Mouse (Mus musculus) gastrocnemius, adult 8-10 months (tissue): ENCODE measurements around the gene Slc25a39. TPM values are rescaled to one million over a fixed set of nuclear protein-coding genes. Genes with fewer than 3 reads are reported as not detected.
A peak's percentile ranks its signal among the peaks of the same experiment; 100 is the strongest.
"Not testable (repeated sequence)": the region's sequence is repeated elsewhere in the genome, so short reads cannot be mapped to it uniquely, and the experiment has no call there.

ENCODE experiments used
- DNase-seq, 2 experiments: peaks; one replicate each; pipeline ENCODE4 v3.0.0; 2022; ENCODE audit warnings: low spot score in 2 of 2
- total RNA-seq, 4 experiments: library from RNA; stranded (reverse); gene quantifications; 2 replicates each; pipeline ENCODE4 v1.2.4; 2022

Slc25a39 gene
- total RNA-seq, 4 experiments from 2014 or later: 61.2 to 72.2 (median 66.7) TPM

DNA sequence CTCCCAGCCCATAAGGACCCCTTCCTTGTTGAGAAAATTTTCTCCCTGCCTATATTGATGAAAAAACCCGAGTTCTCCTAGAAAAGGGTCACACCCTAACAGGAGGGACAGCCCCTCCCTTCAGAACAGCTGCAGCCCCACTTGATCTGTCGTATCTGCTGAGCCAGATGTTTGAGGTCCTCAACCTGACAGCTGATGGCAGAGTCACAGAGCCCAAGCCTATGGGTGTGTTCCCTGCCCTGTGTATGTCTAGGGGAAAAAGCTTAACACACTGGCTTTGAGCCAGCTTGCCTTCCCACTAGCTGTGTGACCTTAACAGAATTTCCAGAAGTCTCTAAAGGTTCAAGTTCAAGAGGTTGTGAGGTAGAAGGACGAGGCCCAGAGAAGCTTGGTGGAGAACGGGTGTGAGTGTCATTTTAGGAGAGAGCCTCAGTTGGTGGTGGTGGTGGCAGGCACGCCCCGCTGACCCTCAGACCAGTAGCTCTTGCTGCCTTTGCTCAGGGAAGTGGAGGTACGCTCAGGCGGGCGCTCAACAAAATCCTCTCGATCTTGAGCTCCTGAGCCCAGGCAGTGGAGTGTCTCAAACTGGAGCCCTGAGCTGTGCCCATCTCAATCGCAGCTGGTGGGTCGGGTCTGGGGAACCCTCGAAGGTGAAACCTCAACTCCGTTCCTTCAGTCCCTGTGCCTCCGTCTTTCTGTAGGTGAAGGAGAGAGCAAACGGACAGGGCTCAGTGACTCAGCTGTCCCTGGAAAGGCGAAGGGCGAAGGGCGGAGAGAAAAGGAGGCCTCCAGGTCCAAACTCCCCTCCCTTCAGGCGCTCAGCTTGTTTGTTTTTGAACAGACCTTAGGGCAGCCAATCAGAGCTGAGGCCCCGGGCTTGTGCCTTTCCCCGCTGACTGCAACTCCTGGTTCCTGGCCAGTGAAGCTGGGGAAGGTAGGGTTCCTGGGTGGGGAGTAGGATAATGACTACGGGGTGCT, 32.3 kb downstream of the Slc25a39 start:
- DNase-seq: peak in 1 of 2 experiments; percentile 19

DNA sequence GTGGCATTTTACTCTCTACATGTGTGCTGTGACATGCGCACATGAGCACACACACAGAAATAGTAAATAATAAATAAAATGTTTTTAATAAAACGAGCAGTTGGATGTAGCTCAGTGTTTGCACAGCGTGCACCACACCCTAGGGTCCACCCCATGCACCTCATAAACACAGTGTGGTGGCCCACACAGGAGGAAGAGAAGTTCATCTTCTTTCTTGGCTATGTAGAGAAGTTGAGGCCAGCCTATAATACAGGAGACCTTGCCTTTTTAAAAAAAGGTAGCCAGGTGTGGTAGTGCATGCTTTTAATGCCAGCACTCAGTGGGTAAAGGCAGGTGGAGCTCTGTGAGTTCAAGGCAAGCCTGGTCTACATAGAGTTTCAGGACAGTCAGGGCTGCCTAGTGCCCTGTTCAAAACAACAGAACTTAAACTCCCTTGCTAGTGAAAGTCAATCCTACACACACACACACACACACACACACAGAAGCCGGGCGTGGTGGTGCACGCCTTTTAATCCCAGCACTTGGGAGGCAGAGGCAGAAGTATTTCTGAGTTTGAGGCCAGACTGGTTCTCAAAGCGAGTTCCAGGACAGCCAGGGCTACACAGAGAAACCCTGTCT, 33.5 kb downstream of the Slc25a39 start:
- DNase-seq: no peak

DNA sequence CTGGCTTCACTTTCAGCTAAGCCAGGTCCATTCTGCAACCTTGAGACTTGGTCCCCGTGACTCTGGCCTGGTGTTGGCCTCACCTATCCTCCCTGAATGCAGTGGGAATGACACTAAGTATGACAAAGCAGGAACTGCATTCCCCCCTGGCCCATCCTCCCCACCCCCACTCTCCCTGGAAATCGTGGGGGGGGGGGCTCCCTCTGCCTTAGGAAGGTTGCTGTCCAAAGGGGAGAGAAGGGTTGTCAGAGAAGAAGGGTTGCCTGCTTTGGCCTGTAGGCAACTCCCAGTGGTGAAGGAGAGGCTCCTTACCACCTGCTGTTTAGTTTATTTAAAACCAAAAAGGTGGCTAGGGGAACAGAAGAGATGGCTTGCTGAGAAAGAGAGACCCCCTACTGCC, 34.1 kb downstream of the Slc25a39 start:
- DNase-seq: no peak

DNA sequence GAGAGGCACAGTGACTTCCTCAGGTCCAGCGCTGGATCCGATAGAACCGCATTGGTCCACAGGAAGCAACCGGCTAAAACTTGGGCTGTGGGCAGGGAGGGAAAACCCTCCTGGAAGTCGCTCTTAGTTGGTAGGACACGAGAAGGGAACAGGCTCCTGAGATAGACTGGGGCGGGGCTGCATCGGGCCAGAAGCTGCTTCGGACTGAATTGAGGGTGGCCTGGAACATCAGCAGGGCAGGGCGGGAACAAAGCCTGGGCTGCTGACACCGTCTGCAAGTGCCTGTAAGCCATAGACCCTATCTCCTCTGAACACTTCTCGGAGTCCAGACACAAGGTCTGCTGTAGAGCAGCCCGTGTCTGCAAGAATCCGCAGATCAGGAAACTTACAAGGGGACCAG, 34.8 kb downstream of the Slc25a39 start:
- DNase-seq: no peak

DNA sequence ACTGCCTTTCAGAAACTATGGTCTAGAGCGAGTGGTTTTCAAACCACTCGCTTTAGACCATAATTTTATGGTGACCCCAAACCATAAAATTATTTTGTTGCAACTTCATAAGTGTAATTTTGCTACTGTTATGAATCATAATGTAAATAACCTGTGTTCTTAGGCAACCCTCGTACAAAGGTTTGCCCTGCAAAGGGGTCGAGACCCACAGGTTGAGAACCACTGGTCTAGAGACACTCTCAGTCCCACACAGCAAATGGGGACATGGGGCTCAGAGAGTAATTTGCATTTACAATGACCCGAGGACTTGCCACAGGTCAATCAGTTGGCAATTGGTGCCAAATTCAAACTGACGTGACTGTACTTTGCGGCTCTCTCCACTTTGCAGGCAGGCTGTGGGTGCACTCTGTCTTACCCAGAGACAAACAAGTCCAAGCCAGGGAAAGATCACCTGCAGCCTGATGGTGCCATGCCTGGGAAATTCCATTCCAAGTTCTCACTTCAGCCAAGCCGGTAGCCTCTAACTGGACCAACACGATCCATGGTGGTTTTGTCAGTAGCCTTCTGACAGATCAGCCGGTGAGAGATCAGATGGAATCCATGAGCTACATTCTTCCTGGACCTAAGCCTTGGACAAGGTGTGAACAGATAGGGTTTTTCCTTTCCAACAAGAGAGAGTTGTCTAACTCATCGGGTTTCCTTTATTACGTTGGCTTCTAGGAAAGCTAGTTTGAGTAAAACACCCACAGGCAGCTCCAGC, 35.6 kb downstream of the Slc25a39 start:
- no peak for DNase-seq

DNA sequence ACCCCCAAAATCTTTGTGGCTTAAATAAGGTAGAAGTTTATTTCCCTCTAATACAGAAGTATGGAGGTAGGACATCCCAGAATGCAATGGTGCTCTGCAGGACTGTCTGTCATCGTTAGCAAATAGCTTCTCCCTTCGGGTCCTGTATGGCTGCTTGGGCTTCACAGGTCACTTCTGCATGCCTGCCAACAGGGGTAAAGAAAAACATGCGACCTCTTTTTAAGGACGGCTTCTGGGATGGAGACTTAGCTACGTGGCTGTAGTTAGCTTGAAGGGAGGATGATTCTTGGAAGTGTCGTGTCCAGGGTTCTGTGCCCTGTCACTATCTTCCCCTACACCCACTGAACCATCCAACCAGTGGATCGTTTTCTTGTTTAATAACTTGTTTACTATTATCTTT, 37.5 kb downstream of the Slc25a39 start:
- DNase-seq: no peak

DNA sequence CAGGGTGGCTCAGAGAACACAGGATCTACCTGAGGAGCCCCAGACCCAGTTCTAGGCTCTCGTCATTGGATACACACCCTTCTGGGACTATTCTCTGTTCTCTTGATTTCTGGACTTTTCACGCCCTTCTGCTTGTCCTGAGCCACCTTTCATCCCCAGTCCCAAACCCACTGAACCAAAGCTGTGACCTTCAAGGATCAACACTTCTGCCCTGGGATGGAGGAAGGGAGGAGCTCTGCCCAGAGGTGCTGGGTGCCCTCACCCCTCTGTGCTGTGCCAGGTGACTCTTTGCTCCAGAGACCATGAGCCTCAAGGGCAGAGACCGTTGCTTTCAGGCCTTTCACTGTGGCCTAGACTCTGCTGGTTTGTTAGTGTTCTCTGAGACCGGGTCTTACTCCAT, 38.5 kb downstream of the Slc25a39 start:
- no peak for DNase-seq

DNA sequence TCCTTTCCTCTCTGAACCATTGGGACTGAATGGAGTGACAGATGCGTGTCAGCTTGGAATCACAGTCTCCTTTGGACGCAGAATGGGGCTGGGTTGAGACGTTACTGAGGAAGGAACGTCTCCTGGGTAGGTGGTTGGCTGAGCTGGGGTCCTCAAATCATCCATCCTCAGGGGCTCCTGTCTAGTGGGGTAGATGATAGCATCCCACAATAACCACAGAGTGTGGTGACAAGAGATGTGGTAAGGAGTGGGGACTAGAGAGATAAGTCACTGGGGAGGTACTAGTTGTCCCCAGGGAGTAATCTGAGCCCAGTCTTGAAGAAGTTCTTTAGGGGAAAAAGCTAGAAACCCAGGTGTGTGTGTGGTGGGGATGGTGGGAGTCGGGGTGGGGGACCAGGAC, 39.4 kb downstream of the Slc25a39 start:
- DNase-seq: no peak

DNA sequence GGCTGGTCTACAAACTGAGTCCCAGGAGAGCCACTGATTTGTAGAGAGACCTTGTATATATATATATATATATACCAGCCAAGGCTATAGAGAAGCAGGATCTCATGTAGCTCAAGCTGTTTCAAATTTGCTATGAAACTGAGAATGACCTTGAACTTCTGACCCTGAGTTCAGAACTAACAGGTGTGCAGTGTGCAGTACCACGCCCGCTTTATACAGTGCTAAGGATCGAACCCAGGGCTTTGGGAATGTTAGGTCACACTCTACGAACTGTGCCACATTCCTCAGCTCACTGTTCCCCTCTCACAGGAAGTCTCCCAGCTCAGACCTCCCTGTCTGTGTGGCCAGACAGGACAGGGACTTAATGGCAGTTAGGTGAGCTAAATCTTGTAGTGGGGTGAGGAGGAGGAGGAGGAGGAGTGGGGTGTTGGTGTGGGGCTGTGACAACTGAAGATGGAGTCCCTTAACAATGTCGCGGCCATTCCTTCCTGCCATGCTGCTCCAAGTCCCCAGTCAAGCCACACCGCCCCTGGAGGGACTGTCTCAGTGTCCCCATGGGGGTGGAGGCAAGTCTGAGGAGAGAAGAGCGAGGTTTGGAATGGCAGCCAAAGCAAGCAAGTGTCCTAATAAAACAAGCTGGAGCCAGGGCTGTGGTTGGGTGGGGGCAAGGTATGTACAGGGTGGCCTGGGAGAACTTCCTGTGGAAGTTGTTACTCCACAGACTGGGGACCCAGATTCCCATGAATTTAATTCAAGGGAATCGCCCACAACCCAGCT, 40.1 kb downstream of the Slc25a39 start:
- DNase-seq: no peak

DNA sequence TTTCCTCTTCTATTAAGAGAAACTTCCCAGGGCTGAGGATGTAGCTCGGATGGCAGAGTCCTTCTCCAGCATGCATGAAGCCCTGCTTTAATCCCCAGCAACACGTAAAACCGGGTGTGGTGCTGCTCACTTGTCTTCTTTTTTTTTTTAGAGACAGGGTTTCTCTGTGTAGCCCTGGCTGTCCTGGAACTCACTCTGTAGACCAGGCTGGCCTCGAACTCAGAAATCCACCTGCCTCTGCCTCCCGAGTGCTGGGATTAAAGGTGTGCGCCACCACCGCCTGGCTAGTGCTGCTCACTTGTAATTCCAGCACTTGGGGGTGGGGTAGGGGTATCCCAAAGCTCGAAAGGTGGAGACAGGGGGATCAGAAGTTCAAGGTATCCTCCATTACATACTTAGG, 41.6 kb downstream of the Slc25a39 start, which contains the start of gene Slc4a1:
Gene Slc4a1 (minus strand): TSS at position 101 of the 400 bp plus-strand sequence.
- DNase-seq: not testable (repeated sequence)

DNA sequence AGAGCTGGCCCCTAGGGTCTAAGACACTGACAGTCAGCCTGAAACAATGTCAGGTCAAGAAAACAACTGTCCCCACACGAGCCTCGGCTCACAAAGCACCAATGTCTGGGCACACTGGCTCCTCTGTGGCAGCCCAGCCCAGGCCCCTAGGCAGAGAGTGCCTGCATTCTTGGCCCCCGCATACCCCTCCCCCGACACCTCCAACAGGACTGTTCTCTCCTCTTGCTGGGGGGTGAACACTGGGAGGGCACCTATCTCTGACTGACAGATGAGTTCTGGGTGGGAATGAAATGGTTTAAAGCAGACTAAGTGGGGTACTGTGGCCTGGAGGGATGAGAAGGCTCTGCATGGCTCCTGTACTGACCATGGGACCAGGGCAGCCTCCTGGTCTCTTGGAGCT, 42.0 kb downstream of the Slc25a39 start:
- DNase-seq: no peak

DNA sequence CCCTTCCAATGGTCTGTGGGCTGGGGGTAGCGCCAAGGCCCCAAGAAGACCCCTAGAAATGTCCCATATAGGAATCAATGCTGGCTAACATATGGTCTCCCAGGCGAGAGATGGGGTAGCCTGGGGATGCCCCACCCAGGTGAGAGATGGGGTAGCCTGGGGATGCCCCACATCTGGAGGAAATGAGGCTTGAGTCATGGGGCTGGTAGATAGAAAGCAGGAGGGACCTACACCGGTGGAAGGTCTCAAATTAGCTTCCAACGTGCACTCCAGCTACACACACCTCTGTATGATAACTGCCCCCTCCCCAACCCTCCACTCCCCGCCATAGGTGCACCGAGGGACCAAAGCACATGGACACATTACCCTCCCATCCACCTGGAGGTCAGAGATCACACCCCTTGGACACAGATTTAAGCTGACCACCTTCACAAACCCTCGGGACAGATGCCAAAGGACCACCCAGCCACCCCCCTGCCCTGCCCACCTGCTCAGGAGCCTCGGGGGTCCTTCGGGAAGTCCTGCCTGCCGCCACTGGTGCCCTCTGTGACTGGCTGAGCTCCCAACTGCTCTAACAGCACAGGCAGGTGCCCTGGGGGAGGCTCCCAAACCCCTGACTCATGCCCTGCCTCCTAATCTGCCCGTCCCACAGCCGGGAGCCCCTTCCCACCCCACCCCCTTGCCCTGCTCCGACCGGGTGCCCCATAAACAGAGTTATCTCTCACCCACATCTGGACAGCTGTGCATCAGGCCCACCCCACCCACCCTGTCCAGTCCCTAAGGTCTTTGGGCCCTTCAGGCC, 43.0 kb downstream of the Slc25a39 start:
- no peak for DNase-seq

DNA sequence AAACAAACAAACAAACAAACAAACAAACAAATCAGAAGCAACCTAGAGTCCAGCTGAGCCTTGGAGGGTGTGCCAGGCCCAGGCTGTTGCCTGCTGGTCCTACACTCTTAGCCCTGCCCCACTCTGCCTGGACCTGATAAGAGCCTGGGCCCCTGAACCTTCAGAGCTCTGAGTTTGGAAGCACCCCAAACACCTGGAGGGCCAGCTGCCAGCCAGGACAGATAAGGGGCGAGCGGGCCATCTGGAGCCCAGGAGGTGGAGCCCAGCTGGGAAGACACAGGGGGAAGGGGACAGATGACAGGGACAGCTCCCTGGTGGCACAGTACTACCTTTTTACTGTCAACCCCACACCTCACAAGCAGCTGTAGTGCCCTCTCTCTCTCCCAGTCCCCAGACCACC, 44.1 kb downstream of the Slc25a39 start:
- DNase-seq: no peak

DNA sequence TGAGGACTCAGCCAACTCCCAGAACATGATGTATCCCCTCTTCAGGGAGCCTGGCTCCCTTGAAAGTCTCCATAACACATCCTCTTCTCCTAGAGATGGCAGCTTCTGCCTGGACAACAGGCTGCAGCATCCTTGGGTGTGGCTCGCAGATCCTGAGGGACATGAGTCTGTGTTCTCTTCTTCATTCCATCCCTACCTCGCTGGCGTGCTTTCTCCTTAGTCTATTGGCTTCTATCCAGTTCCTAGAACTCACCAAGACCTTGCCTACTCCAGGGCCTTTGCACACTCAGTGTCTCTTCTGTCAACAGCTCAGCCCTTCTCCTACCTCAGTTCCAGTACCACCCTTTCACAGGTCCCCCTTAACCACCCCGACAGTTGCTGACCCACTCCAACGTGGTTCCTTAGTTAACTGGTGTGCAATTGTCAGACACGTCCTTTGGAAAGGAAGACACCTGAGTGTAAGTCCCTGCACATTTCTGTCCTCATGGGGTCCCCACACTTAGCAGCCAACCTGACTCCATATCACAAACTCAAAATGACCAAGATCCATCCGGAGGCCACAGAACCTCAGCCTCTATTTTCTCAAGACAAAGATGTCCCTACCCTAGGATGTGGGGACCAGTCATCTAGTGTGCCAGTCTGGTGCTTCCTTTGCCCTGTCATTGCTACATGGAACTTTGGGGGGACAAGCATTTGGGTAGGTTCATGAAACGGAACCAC, 45.8 kb downstream of the Slc25a39 start:
- DNase-seq: no peak

DNA sequence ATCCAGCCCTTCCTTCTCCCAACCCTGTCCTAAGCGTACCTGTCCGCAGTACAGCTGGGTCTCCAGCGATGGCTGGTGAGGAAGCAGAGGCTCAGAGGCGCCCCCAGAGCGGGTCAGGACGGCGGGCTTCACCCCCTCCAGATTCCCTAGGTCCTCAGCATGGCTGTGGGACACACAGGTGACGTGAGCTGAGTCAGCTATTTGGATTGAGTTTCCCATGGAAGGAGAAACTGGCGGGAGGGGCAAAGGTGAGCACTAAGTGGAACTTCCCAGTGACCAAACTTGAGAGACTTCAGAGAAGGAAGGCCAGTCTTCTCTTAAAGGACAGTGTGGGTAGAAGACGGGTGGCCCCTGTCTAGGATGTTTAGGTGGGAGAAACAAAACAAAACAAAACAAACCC, 49.4 kb downstream of the Slc25a39 start:
- DNase-seq: no peak

DNA sequence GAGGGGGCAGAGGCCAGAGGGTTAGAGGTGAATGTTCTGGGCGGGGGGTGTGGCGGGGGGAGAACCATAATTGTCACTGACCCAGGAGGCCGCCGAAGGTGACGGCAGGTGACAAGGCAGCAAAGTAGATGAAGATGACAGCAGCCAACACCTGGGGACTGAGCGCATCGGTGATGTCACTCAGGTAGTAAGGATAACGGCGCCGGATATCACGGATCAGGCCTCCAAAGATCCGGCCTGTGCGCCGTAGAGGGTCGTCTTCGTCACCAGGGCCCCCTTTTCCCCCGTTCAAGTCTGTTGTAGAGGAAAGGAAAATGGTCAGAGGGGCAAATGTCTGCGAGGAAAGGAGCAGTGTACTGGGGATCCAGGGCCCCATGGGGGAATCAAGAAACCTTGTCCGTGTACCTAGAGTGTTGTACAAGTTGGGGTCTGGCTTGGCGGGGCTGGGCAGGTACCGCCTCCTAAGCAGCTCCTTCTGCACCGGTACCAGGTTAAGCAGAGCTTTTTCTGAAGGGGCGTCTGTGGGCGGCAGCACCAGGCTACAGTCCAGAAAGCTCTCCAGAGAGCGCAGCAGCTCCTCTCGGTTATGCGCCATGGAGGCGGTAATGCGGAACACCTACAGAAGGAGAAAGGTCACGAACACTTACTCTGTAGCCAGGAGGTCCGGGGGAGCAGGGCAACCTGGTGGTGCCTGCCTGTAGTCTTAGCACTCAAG, 51.0 kb downstream of the Slc25a39 start:
- no peak for DNase-seq

DNA sequence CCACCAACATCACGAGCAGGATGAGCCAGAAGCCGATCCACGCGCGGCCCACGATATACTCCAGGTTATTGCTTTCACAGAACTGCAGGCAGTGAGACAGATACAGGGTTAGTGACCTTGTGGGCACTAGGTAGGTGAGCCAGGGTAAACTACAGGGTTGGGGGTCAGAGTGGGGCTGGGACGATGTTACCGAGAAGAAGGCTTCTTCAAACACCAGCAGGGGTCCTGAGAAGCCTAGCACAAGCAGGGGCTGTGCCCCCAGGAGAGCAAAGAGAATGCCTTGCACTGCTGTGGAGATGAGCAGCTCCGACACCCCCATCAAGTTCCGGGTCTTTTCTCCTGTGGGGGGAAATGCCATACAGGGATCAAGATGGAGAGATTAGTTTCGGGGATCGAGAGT, 51.6 kb downstream of the Slc25a39 start:
- DNase-seq: no peak

DNA sequence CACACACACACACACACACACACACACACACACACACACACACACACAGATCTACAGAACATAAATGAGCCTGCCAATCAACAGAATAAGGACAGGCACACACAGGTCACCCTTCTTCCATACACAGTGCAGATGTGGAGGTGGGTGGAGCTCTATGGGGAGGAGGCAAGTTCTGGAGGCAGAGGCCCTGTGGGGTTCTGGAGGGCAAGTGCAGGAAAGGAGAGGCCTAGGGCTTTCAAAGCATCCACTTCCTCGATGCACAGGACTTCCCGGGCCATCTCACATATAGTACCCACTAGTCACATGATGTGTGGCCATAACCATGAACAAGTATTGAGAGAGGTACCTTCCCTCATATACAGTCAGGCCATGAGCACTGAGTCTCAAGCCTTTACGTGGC, 52.2 kb downstream of the Slc25a39 start:
- DNase-seq: no peak

DNA sequence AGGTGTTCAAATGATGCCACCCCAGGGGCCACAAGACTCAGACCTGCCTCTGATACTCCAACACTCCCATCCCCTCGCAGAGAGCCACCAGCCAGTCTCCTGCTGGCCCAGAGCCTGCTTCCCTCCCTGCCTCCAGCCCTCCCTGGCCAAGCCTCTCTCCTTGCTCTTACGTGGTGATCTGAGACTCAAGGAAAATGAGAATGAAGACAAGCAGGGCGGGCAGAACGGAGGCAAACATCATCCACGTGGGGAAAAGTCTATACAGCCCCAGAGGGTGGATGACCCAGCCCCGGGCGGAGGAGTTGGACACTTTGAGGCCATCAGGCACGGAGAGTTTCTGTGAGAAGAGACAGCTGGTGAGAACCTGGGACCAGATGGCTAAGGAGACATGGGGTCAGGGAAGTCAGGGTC, 54.7 kb downstream of the Slc25a39 start:
- DNase-seq: no peak
